Mouse (Mus musculus): ENCODE measurements at regions not wholly inside any gene's neighbourhood (a gene's known extent, or its start where the extent isn't known, plus 50 kb on each side); places are given as distances from the start of the nearest gene placed in this dataset.

GRCm38 (mm10) chr12:73441326-73441725 lies 104.9 kb downstream of the Tmem30b start:
- H3K9me3 ChIP-seq (replicated peaks; ENCODE audit: insufficient read depth, low read length), result no peaks in the 10 kb centered on the region

DNA sequence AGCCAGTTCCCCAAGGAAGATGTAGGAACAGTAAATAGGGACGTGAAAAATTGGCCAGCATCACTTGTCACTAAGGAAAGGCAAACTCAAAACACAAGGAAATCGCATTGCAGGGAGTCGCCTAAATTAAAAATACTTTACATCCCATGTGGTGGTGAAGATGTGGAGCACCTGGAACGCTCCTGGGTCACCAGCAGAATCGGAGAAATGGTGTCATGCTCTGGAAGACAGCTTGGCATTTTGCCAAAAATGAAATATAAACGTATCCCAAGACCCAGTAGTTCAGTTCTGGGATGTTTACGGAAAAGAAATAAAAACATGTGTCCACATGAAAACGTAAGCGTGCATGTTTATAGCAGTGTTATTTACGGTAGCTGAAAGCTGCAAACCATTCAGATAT lies 111.5 kb downstream of the Tmem30b start:
- H3K79me2 ChIP-seq (ENCODE audit: control insufficient read depth, insufficient read depth, low read length, poor library complexity), result no peaks in the 10 kb centered on the region
- TF ChIP-seq POLR2A (IDR thresholded peaks at IDR 0.05; ENCODE audit: control insufficient read depth in 1 of 2, insufficient read depth in 1 of 2, low read depth in 1 of 2, low read length in 2 of 2, poor library complexity in 1 of 2) (no peak), ZNF384 (IDR thresholded peaks at IDR 0.05; ENCODE audit: low read depth, low read length) (no peak), MYC (IDR thresholded peaks at IDR 0.05; ENCODE audit: low read depth, low read length) (no peak), NELFE (IDR thresholded peaks at IDR 0.05; ENCODE audit: low read depth, low read length) (no peak), KAT2A (conservative IDR thresholded peaks at IDR 0.05; ENCODE audit: low read depth, low read length) (no peak), TAL1 (IDR thresholded peaks at IDR 0.05; ENCODE audit: low read length) (no peak), RAD21 (IDR thresholded peaks at IDR 0.05; ENCODE audit: low read depth, low read length) (no peak), ETS1 (IDR thresholded peaks at IDR 0.05; ENCODE audit: low read depth, low read length) (no peak), MAX (IDR thresholded peaks at IDR 0.05; ENCODE audit: low read length) (no peak), RCOR1 (IDR thresholded peaks at IDR 0.05; ENCODE audit: low read depth, low read length) (no peak), NRF1 (IDR thresholded peaks at IDR 0.05; ENCODE audit: insufficient read depth, low read depth, low read length, poor library complexity, severe bottlenecking) (no peak), POLR2AphosphoS5 (IDR thresholded peaks at IDR 0.05; ENCODE audit: borderline replicate concordance, low read depth, low read length) (no peak), SMC3 (IDR thresholded peaks at IDR 0.05; ENCODE audit: low read depth, low read length) (no peak), CTCF (IDR thresholded peaks at IDR 0.05 in 2 of 3, conservative IDR thresholded peaks at IDR 0.05 in 1 of 3; ENCODE audit: control insufficient read depth in 1 of 3, insufficient read depth in 1 of 3, low read depth in 2 of 3, low read length in 3 of 3, poor library complexity in 1 of 3, severe bottlenecking in 1 of 3) (no peak), POLR2AphosphoS2 (IDR thresholded peaks at IDR 0.05; ENCODE audit: low read length) (no peak), EP300 (IDR thresholded peaks at IDR 0.05; ENCODE audit: low read depth in 1 of 2, low read length in 2 of 2) (no peak), ZMIZ1 (IDR thresholded peaks at IDR 0.05; ENCODE audit: low read depth, low read length) (no peak), ZKSCAN1 (IDR thresholded peaks at IDR 0.05; ENCODE audit: low read depth, low read length) (no peak)

More at GRCm38 (mm10) chr12:73441326-73441725, 104.9 kb downstream of the Tmem30b start:
- no peak overlapping the region for H3K27ac ChIP-seq (ENCODE audit: control insufficient read depth, low read depth, low read length)
- peaks cover 0 to 3% of the 10 kb centered on the region in 2 experiments; a peak in 2 of 4 replicates for H3K4me1 ChIP-seq (ENCODE audit: control insufficient read depth in 1 of 2, insufficient read depth in 2 of 2, low read length in 2 of 2)
- no peaks in the 10 kb centered on the region for H3K79me2 ChIP-seq (ENCODE audit: control insufficient read depth, insufficient read depth, low read length, poor library complexity)
- no peak overlapping the region for H3K9ac ChIP-seq (ENCODE audit: control insufficient read depth, low read depth, low read length, poor library complexity, severe bottlenecking)
- DNase-seq (ENCODE audit: low read depth, low spot score), result no peak
- TF ChIP-seq MYB (IDR thresholded peaks at IDR 0.05; ENCODE audit: low read depth, low read length), result no peak
- TF ChIP-seq POLR2AphosphoS2 (IDR thresholded peaks at IDR 0.05; ENCODE audit: low read length), result no peak
- TF ChIP-seq SIN3A (IDR thresholded peaks at IDR 0.05; ENCODE audit: low read length), result no peak
- TF ChIP-seq CTCF (IDR thresholded peaks at IDR 0.05 in 2 of 3, conservative IDR thresholded peaks at IDR 0.05 in 1 of 3; ENCODE audit: control insufficient read depth in 1 of 3, insufficient read depth in 1 of 3, low read depth in 2 of 3, low read length in 3 of 3, poor library complexity in 1 of 3, severe bottlenecking in 1 of 3), result no peak
- TF ChIP-seq GATA1 (IDR thresholded peaks at IDR 0.05; ENCODE audit: low read depth, low read length), result no peak
- TF ChIP-seq UBTF (IDR thresholded peaks at IDR 0.05; ENCODE audit: borderline replicate concordance, insufficient read depth, low read depth, low read length), result no peak
- TF ChIP-seq POLR2AphosphoS5 (IDR thresholded peaks at IDR 0.05; ENCODE audit: borderline replicate concordance, low read depth, low read length), result no peak
- TF ChIP-seq NRF1 (IDR thresholded peaks at IDR 0.05; ENCODE audit: insufficient read depth, low read depth, low read length, poor library complexity, severe bottlenecking), result no peak
- no peak for TF ChIP-seq TBP (IDR thresholded peaks at IDR 0.05; ENCODE audit: low read depth, low read length)
- no peak for TF ChIP-seq SMC3 (IDR thresholded peaks at IDR 0.05; ENCODE audit: low read depth, low read length)
- TF ChIP-seq RAD21 (IDR thresholded peaks at IDR 0.05; ENCODE audit: low read depth, low read length), result no peak
- no peak for TF ChIP-seq ETS1 (IDR thresholded peaks at IDR 0.05; ENCODE audit: low read depth, low read length)
- TF ChIP-seq ZNF384 (IDR thresholded peaks at IDR 0.05; ENCODE audit: low read depth, low read length), result no peak
- TF ChIP-seq KAT2A (conservative IDR thresholded peaks at IDR 0.05; ENCODE audit: low read depth, low read length), result no peak
- TF ChIP-seq ZC3H11A (IDR thresholded peaks at IDR 0.05; ENCODE audit: low read depth, low read length), result no peak
- H3K27me3 ChIP-seq (ENCODE audit: control insufficient read depth in 1 of 2, insufficient read depth in 2 of 2, low read length in 2 of 2), result no peaks in the 10 kb centered on the region; a peak in 1 of 4 replicates
- no peaks in the 10 kb centered on the region for H3K36me3 ChIP-seq (ENCODE audit: control insufficient read depth in 1 of 2, insufficient read depth in 2 of 2, low read length in 2 of 2)
- no peak overlapping the region for H3K4me3 ChIP-seq (ENCODE audit: control insufficient read depth in 1 of 2, insufficient read depth in 1 of 2, low read depth in 2 of 2, low read length in 2 of 2)

More for the DNA sequence above, 111.5 kb downstream of the Tmem30b start:
- no peaks in the 10 kb centered on the region for H3K27me3 ChIP-seq (ENCODE audit: control insufficient read depth in 1 of 2, insufficient read depth in 2 of 2, low read length in 2 of 2)
- H3K4me3 ChIP-seq (ENCODE audit: control insufficient read depth in 1 of 2, insufficient read depth in 1 of 2, low read depth in 2 of 2, low read length in 2 of 2), result no peak overlapping the region
- DNase-seq (ENCODE audit: low read depth, low spot score), result no peak
- peaks cover 0 to 5% of the 10 kb centered on the region in 2 experiments; a peak in 1 of 4 replicates for H3K4me1 ChIP-seq (ENCODE audit: control insufficient read depth in 1 of 2, insufficient read depth in 2 of 2, low read length in 2 of 2)
- H3K36me3 ChIP-seq (ENCODE audit: control insufficient read depth in 1 of 2, insufficient read depth in 2 of 2, low read length in 2 of 2), result peaks cover 0 to 7% of the 10 kb centered on the region in 2 experiments; a peak in 2 of 4 replicates
- H3K27ac ChIP-seq (ENCODE audit: control insufficient read depth, low read depth, low read length), result no peak overlapping the region
- H3K9ac ChIP-seq (ENCODE audit: control insufficient read depth, low read depth, low read length, poor library complexity, severe bottlenecking), result no peak overlapping the region
- no peaks in the 10 kb centered on the region for H3K9me3 ChIP-seq (replicated peaks; ENCODE audit: insufficient read depth, low read length)

Data from MEL (cell line).